Mouse (Mus musculus): ENCODE measurements around the gene Dhx37.
A peak's percentile ranks its signal among the peaks of the same experiment; 100 is the strongest.

Gene Dhx37

GRCm38 (mm10) chr5:125433793-125434337, at the start of gene Dhx37:
Gene Dhx37, minus strand, starts transcription at chr5:125434121.
- DNase-seq, result peak; percentile 93 to 96

GRCm38 (mm10) chr5:125482474-125482873, 48.6 kb upstream of the Dhx37 start:
- DNase-seq, result no peak

- no peak for DNase-seq
Measured at GRCm38 (mm10) chr5:125480434-125481231, 46.7 kb upstream of the Dhx37 start.

GRCm38 (mm10) chr5:125479376-125479775, 45.5 kb upstream of the Dhx37 start:
- no peak for DNase-seq

GRCm38 (mm10) chr5:125478037-125478436, 44.1 kb upstream of the Dhx37 start:
- no peak for DNase-seq

- DNase-seq, result peak; percentile 50 to 54
Measured at GRCm38 (mm10) chr5:125477533-125477932, 43.6 kb upstream of the Dhx37 start.

GRCm38 (mm10) chr5:125476799-125477198, 42.9 kb upstream of the Dhx37 start:
- peak in 1 of 2 experiments; percentile 19 for DNase-seq

- DNase-seq, result no peak
Measured at GRCm38 (mm10) chr5:125476286-125476625, 42.3 kb upstream of the Dhx37 start.

GRCm38 (mm10) chr5:125475601-125476285, 41.8 kb upstream of the Dhx37 start, which contains the start of gene Aacs:
Gene Aacs, plus strand, starts transcription at chr5:125475814.
- DNase-seq, result peak; percentile 97 to 98

- DNase-seq, result no peak
Measured at GRCm38 (mm10) chr5:125475030-125475429, 41.1 kb upstream of the Dhx37 start.

GRCm38 (mm10) chr5:125472796-125473475, 39.0 kb upstream of the Dhx37 start:
- DNase-seq, result no peak

- DNase-seq, result no peak
Measured at GRCm38 (mm10) chr5:125470713-125471112, 36.8 kb upstream of the Dhx37 start.

GRCm38 (mm10) chr5:125467261-125467660, 33.3 kb upstream of the Dhx37 start:
- DNase-seq, result peak in 1 of 2 experiments; percentile 15

GRCm38 (mm10) chr5:125466483-125466882, 32.6 kb upstream of the Dhx37 start:
- no peak for DNase-seq

- peak; percentile 97 to 98 for DNase-seq
Measured at GRCm38 (mm10) chr5:125465701-125466106, 31.8 kb upstream of the Dhx37 start.

GRCm38 (mm10) chr5:125465192-125465591, 31.3 kb upstream of the Dhx37 start:
- DNase-seq, result no peak

GRCm38 (mm10) chr5:125461868-125462445, 28.0 kb upstream of the Dhx37 start:
- peak in 1 of 2 experiments; percentile 54 for DNase-seq

GRCm38 (mm10) chr5:125460574-125460973, 26.7 kb upstream of the Dhx37 start:
- no peak for DNase-seq

- no peak for DNase-seq
Measured at GRCm38 (mm10) chr5:125457538-125457937, 23.6 kb upstream of the Dhx37 start.

- no peak for DNase-seq
Measured at GRCm38 (mm10) chr5:125456100-125456499, 22.2 kb upstream of the Dhx37 start.

- DNase-seq, result no peak
Measured at GRCm38 (mm10) chr5:125452573-125452972, 18.7 kb upstream of the Dhx37 start.

GRCm38 (mm10) chr5:125449306-125449705, 15.4 kb upstream of the Dhx37 start:
- DNase-seq, result no peak

- DNase-seq, result no peak
Measured at GRCm38 (mm10) chr5:125448631-125449030, 14.7 kb upstream of the Dhx37 start.

Measured in lung, adult 18-20 months (tissue).